Mouse (Mus musculus) layer of hippocampus, adult 9-11 months (tissue): ENCODE results near the gene Ptch1.

ENCODE experiments used
- DNase-seq: peaks from one replicate; pipeline ENCODE4 v3.0.0; 2022

Ptch1 gene

DNA sequence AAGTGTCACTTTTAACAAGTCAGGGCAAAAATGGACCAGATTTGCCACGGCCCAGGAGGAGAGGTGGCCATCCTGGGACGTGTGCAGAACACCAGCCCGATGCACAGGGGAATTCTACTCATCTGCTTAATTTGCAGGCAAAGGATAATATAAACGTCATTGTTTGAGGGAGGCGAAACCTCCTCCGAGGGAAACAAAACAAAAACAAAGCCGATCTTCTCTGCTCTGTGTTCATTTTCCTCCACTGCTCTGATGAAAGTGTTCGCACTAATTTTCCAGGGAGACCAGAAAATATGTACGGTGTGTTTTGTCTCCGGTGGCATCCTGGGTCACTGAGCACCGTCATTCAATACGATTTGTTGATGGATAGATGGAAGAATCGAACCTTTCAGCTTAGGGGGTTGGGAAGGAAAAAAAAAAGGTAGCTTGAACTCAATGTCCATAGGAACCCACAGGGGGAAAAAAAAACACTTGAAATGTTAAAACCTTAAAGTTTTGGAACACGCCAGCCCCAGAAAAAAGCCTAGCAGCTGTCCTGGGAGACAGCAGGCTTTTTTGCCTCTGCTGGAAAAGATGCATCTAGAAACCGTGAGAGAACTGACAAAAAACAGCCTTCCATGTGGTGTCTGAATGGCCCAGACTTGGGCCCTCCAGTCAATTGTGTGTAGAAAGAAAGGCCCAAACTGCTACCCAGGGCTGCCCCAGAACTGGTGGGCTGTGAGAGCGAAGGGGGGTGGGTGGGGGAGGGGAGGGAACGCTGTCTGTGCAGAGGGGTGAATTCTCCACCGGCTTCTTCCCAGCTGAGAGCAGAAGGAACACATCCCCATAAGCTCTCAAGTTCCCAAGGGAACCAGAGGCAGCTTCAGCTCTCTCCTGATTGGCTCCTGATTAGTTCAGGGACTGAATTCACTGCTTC is 86.3 kb downstream of the Ptch1 start:
- DNase-seq, result no peak

DNA sequence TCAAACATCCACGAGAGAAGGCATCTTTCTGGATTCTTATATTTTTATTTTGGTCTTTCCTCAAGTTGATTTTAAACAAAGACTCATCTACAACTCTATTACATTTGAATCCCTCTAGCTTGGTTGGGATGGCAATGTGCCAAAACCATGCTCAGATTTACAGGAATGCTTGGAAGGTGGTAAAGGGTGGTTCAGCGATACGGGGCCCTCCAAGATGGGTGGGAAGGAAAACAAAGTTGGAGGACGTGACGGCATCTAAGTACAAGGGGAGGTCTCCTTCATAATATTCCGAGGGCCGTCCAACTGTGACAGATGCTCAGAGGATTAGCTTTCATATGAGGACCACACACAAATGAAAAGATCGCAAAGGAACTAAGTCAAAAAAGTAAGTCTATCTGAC is 98.0 kb downstream of the Ptch1 start:
- DNase-seq, result no peak
